Mouse (Mus musculus) C2C12 (cell line): ENCODE results near the gene Palm2.

Source experiments
- CTCF ChIP-seq: IDR thresholded peaks from one replicate; pipeline ENCODE4 v1.5.1; 2011; ENCODE audit not compliant: control insufficient read depth, insufficient read depth, insufficient read length
- MYOG ChIP-seq: IDR thresholded peaks from one replicate; pipeline ENCODE4 v1.6.1; 2011; ENCODE audit not compliant: control insufficient read depth, insufficient read length; ENCODE audit errors: extremely low read depth

DNA sequence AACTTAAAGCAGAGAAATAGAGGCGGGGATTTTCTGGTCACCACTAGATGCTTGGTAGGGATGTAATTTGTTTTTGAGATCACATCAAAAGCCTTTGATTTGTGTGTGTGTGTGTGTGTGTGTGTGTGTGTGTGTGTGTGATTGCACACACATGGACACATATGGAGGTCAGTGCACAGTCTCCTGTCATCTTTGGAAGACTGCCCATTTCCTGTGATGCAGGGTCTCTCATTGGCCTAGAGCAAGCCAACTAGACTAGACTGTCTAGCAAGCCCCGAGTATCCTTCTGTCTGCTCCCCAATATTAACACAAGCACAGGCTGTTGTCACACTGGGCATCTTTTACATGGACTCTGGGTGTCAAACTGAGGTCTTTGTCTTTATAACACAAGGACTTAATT, 12.0 kb downstream of the Palm2 start:
- TF ChIP-seq CTCF: no peak
- no peak for TF ChIP-seq MYOG
